Mouse (Mus musculus) thymus, adult 2 months (tissue): ENCODE measurements around the gene Nckap5. TPM values are rescaled to one million over a fixed set of nuclear protein-coding genes. Genes with fewer than 3 reads are reported as not detected.

Experiments
- DNase-seq: peaks from one replicate; pipeline ENCODE4 v3.0.0; 2021
- H3K27ac ChIP-seq: fragments of 200-500 bp; 2 replicates; pipeline ENCODE4 v1.5.1; 2012; ENCODE audit warnings: low read length, control low read depth; ENCODE audit not compliant: control insufficient read depth, insufficient read depth
- H3K27me3 ChIP-seq: fragments of 200-500 bp; 2 replicates; pipeline ENCODE4 v1.6.1; 2012; ENCODE audit warnings: mild to moderate bottlenecking, low read length, moderate library complexity, mixed read lengths; ENCODE audit not compliant: control insufficient read depth, insufficient read depth
- H3K36me3 ChIP-seq: fragments of 200-500 bp; 2 replicates; pipeline ENCODE4 v1.6.1; 2012; ENCODE audit warnings: mild to moderate bottlenecking, low read length, moderate library complexity; ENCODE audit not compliant: control insufficient read depth, insufficient read depth
- H3K4me1 ChIP-seq: fragments of 200-500 bp; replicated peaks from 2 replicates; pipeline ENCODE4 v1.6.1; 2012; ENCODE audit warnings: low read length; ENCODE audit not compliant: control insufficient read depth, insufficient read depth
- H3K4me3 ChIP-seq: fragments of 200-500 bp; 2 replicates; pipeline ENCODE4 v1.5.1; 2012; ENCODE audit warnings: mild to moderate bottlenecking, low read length, control low read depth, moderate library complexity; ENCODE audit not compliant: control insufficient read depth, insufficient read depth
- CTCF ChIP-seq: fragments of 200-500 bp; IDR thresholded peaks from 2 replicates; pipeline ENCODE4 v1.5.1; 2012; ENCODE audit warnings: mild to moderate bottlenecking, control low read depth, low read length, moderate library complexity, borderline replicate concordance; ENCODE audit not compliant: control insufficient read depth, poor library complexity, insufficient read depth; ENCODE audit errors: extremely low read depth
- POLR2A ChIP-seq: fragments of 200-500 bp; IDR thresholded peaks from 2 replicates; pipeline ENCODE4 v1.6.1; 2012; ENCODE audit warnings: mild to moderate bottlenecking, low read length, control low read depth, moderate library complexity; ENCODE audit not compliant: control insufficient read depth, poor library complexity, insufficient read depth; ENCODE audit errors: extremely low read depth
- WGBS: fragments of 180-500 bp; shearing (Covaris S2); methylation state at CpG from one replicate; pipeline ENCODE4 v1.1.7; 2018; 5-methylcytosine and 5-hydroxymethylcytosine counted together
- polyA plus RNA-seq: library from polyadenylated mRNA; depleted of rRNA; stranded (reverse); fragments of >200 nt; gene quantifications from 2 replicates; pipeline ENCODE4 v1.2.3, GENCODE M21; 2012

Gene Nckap5
- polyA plus RNA-seq, 1 experiment: 0.50 TPM

DNA sequence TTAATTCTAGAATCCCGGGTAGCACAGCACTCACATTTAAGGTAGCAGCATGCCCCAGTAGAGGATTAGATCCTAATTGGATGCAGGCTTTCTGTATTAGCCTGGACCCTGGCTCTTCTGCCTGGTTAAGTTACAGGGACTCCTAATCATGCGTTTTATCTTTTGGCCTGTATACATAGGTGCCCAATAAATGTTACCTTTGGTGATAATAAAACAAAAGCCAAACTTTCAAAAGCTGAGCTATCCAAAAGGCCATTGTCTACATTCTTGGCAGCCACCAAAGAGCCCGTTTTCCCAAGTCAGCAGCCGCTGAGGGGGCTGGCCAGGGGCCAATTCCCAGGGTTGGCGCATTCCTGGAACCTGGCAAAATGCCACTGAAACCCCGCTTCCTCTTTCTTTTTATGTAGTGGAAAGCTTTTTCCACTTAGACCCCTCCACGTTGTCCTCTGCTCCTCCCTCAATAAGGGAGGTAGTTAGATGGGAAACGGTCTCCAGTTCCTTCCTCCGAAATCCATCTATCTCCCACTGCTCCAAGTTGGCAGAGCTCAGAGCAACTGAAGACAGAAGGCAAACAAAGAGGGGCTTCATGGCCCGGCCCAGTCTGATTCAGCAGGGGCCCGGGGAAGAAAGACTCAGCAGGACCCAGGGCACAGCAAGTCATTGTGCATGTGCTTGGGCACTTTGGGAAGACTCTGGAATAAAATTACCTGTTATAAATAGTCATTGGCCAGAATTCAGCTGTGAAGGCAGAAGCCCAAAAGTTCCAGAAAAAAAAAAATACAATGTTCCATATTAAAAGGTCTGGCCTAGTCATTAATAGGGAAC lies 146.8 kb downstream of the Nckap5 start:
- DNase-seq: no peak
- 67% methylated on average over 11 of the region's 11 CpGs for WGBS
- Histone ChIP-seq H3K4me1 (no peaks in the 10 kb centered on the region), H3K27me3 (no peaks in the 10 kb centered on the region), H3K27ac (no peak overlapping the region), H3K36me3 (no peaks in the 10 kb centered on the region), H3K4me3 (no peak overlapping the region)
- TF ChIP-seq POLR2A (no peak), CTCF (no peak)

DNA sequence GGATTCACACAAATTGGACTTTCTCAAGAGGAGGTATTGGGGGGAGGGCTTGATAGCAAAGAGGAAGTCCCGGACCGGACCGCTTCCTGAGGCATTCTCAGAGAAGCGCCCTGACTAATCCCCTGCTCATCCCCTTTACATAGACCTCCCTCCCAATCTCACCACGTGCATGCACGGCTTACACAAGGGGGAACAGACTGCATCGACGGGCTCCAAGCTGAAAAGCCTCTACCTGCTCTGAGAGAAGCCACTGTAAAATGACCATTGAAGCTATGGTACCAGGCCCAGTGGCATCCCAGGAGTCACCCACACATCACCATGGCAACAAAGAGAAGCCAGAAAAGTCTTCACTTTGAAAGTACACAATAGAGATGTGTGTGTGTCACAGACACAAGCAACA lies 148.8 kb downstream of the Nckap5 start:
- no peak for DNase-seq
- Histone ChIP-seq H3K27ac (no peak overlapping the region), H3K36me3 (no peaks in the 10 kb centered on the region), H3K4me3 (no peak overlapping the region), H3K4me1 (no peaks in the 10 kb centered on the region), H3K27me3 (no peaks in the 10 kb centered on the region)
- TF ChIP-seq POLR2A (no peak), CTCF (no peak)
- WGBS: 15% methylated on average over 8 of the region's 8 CpGs

DNA sequence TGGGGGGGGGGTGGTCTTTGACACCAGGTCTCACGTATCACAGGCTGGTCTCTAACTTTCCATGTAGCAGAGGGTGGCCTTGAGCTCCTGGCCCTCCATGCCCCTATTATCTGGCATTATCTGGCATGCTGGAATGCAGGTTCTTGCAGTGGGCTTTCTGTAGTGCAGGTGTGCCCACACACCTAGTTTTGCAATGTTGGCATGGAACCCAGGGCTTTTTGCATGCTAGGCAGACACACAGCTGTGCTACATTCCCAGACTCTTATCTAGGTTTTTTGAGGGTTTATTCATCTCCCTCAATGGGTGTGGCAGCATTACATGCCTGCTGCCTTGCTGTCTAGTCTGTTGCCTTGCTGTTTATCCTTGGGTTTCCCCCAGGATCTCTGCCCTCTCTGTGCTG lies 151.3 kb downstream of the Nckap5 start:
- no peaks in the 10 kb centered on the region for H3K36me3 ChIP-seq
- H3K27me3 ChIP-seq: no peaks in the 10 kb centered on the region
- TF ChIP-seq POLR2A: no peak
- no peaks in the 10 kb centered on the region for H3K4me1 ChIP-seq
- 92% methylated on average over 1 of the region's 1 CpGs for WGBS
- H3K4me3 ChIP-seq: no peak overlapping the region
- DNase-seq: no peak
- no peak overlapping the region for H3K27ac ChIP-seq

DNA sequence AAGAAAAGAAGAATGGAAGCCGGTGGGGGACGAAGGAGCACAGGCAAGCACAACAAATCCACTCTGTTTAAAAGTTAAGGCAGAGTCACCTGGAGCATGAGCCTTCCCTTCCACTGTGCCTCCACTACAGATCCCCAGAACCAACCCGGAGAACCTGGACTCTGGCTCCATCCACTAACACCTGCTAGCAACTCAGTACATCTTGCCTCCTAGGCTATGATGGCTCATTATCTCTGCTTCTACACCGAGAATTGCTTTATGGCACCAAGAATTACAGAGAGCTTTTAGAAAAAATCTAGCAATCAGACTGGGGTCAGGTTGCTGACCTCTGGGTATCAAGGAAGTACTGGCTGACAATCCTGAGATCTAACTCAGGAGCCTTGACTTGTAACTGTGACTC lies 153.3 kb downstream of the Nckap5 start:
- 60% methylated on average over 4 of the region's 4 CpGs for WGBS
- no peak overlapping the region for H3K4me3 ChIP-seq
- no peak for TF ChIP-seq POLR2A
- TF ChIP-seq CTCF: no peak
- no peak overlapping the region for H3K27ac ChIP-seq
- H3K27me3 ChIP-seq: no peaks in the 10 kb centered on the region
- H3K36me3 ChIP-seq: no peaks in the 10 kb centered on the region
- no peaks in the 10 kb centered on the region for H3K4me1 ChIP-seq
- no peak for DNase-seq

DNA sequence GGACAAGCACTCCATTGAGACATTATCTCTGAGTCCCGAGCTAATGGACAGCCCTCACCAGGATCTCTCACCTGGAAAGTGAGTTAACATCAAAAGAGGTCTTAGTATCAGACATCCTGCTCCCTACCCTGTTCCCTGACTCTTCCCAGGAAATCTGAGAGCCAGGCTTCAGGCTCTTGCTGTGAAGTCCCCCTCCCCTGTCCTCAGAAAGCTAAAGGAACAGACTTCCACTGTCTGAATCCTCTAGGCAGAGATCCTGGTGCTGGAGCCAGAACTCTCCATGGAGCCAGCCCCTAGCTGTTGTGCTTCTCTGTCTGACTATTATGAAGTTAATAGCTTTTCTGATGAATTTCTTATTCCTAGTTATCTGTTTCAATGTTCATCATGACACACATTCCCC lies 153.8 kb downstream of the Nckap5 start:
- H3K27me3 ChIP-seq: no peaks in the 10 kb centered on the region
- H3K4me1 ChIP-seq: no peaks in the 10 kb centered on the region
- no peak for DNase-seq
- TF ChIP-seq POLR2A (no peak), CTCF (no peak)
- 19% methylated on average over 1 of the region's 1 CpGs for WGBS
- H3K27ac ChIP-seq: no peak overlapping the region
- no peaks in the 10 kb centered on the region for H3K36me3 ChIP-seq
- H3K4me3 ChIP-seq: no peak overlapping the region

DNA sequence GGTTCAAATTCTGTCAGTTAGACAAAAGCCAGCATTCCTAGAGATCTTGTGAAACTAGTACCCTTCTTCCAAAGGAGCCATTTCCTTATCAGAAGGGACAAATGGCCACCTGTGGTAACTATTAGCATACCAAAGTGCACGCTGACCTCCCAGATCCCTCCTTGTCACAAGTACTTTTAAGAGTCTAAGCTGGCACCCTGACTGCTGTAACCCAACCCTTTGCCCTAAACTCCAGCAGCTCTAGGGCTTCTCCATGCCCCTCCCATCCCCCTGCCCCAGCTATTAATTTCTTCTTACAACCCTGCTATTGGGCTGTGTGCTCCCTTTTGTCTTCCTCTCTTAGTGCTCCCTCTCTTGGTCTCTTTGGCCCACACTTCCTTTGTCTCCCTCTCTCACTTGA lies 155.5 kb downstream of the Nckap5 start:
- no peaks in the 10 kb centered on the region for H3K4me1 ChIP-seq
- H3K27me3 ChIP-seq: no peaks in the 10 kb centered on the region
- H3K27ac ChIP-seq: no peak overlapping the region
- TF ChIP-seq CTCF: no peak
- no peak for TF ChIP-seq POLR2A
- 91% methylated on average over 1 of the region's 1 CpGs for WGBS
- no peaks in the 10 kb centered on the region for H3K36me3 ChIP-seq
- no peak overlapping the region for H3K4me3 ChIP-seq
- no peak for DNase-seq

- H3K27ac ChIP-seq: no peak overlapping the region
- DNase-seq: no peak
- 98% methylated on average over 2 of the region's 2 CpGs for WGBS
- TF ChIP-seq CTCF (no peak), POLR2A (no peak)
- no peak overlapping the region for H3K4me3 ChIP-seq
- no peaks in the 10 kb centered on the region for H3K27me3 ChIP-seq
- H3K4me1 ChIP-seq: no peaks in the 10 kb centered on the region
- no peaks in the 10 kb centered on the region for H3K36me3 ChIP-seq
These were observed 157.4 kb downstream of the Nckap5 start for GRCm38 (mm10) chr1:126673238-126673637.
